Mouse (Mus musculus): ENCODE data around the gene Gpx7.
"Not testable (repeated sequence)": the region's sequence is repeated elsewhere in the genome, so short reads cannot be mapped to it uniquely, and the experiment has no call there.

The Gpx7 gene

GRCm38 (mm10) chr4:108391124-108391523, 15.6 kb downstream of the Gpx7 start:
- DNase-seq (ENCODE audit: low spot score), result no peak

DNA sequence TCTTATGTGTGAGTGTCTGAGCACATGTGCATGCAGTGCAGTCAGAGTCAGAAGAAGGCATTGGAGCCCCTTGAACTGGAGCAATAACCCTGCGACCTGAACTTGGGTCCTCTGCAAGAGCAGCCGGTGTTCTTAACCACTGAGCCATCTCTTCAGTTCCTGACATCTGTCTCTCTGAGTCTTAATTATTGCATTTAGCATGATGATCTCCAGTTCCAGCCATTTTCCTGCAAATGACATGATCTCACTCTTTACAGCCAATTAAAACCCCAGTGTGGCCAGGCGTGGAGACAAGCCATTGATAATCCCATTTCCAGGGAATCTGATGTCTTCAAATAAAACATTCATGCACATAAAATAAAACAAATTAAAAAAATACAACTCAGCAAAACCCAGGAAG, 18.0 kb downstream of the Gpx7 start:
- no peak for DNase-seq (ENCODE audit: low spot score)

GRCm38 (mm10) chr4:108387681-108388253, 19.0 kb downstream of the Gpx7 start:
- DNase-seq (ENCODE audit: low spot score), result peak; percentile 82

DNA sequence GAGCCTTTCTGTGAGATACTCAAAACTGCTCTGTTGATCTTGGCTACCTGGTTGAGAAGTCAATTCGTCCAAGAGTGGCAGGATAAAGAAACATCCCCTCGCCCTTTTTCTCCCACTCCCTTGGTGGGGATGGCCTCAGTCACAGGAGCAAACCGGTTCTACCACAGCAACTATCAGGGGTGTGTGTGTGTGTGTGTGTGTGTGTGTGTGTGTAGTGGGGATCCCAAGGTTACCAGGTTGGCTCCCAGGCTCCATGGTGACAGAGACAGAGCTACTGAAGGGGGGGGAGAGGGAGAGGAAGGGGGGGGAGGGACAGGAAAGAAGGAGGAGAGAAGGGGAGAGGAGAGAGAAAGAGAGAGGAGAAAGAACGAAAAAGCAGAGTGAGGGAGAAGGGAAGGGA, 19.7 kb downstream of the Gpx7 start:
- no peak for DNase-seq (ENCODE audit: low spot score)

DNA sequence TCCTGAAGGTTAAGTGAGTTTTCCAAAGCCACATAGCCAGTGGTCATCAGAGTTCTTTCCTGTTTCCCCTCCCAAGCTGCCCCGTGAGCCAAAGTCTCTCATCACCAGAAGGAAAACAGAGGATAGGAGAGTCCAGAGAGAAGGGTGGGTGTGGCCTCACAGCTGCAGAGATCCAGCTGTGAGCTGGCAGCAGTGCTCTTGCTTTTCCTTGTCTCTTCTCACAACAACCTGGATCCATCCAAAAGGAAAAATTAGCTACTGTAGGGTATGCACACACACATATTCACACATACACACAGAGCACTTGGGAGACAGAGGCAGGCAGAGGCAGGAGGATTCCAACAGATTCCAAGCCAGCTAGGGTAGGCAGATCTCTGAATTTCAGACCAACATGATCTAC, 20.7 kb downstream of the Gpx7 start:
- DNase-seq (ENCODE audit: low spot score), result no peak

- peak; percentile 46 for DNase-seq (ENCODE audit: low spot score)
Observed at GRCm38 (mm10) chr4:108383183-108383714, 23.5 kb downstream of the Gpx7 start, which contains the start of gene Shisal2a. Gene Shisal2a, minus strand, starts transcription at chr4:108383349.

DNA sequence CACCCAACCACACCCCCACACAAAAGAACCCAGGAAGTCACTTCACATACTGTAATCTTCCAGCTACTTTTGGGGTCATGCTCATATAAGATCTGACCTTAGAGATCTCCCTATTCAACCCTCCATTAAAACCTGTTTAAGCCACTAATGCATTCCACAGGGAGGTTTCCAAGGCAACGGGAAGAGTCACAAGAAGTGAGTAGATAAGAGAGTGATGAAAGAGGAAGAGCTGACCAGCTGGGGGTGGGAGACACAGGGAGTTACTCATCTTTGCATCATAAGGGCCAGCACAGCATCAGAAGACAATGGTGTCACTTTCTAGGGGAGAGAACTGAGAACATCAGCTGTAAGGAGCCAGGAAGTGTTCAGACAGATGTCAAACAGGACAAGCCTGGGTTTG, 26.6 kb downstream of the Gpx7 start:
- peak; percentile 65 for DNase-seq (ENCODE audit: low spot score)

DNA sequence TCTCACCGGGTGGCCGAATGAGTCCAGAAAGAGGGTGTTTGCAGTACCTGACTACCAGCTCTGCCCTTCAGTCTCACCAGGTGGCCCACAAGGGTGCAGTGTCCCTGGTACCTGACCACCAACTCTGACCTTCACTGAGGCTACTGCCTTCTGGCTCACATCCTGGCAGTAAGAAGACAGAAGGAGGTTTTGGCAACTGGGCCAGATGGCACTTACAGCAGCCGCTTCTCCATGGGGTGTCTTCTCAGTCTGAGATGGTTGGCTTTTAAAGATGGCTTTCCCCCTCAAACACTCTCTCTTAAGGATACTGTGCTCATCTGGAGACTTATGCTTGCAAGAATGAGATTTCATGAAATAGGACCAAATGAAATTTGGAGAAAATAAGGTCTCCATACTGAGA, 27.3 kb downstream of the Gpx7 start:
- DNase-seq (ENCODE audit: low spot score), result no peak

GRCm38 (mm10) chr4:108372166-108372565, 34.6 kb downstream of the Gpx7 start:
- DNase-seq (ENCODE audit: low spot score), result no peak

- DNase-seq (ENCODE audit: low spot score), result no peak
Observed at GRCm38 (mm10) chr4:108371421-108371820, 35.3 kb downstream of the Gpx7 start.

GRCm38 (mm10) chr4:108370409-108370808, 36.4 kb downstream of the Gpx7 start:
- no peak for DNase-seq (ENCODE audit: low spot score)

GRCm38 (mm10) chr4:108369254-108369653, 37.5 kb downstream of the Gpx7 start:
- DNase-seq (ENCODE audit: low spot score), result peak; percentile 63

GRCm38 (mm10) chr4:108364111-108364476, 42.7 kb downstream of the Gpx7 start:
- DNase-seq (ENCODE audit: low spot score), result no peak

DNA sequence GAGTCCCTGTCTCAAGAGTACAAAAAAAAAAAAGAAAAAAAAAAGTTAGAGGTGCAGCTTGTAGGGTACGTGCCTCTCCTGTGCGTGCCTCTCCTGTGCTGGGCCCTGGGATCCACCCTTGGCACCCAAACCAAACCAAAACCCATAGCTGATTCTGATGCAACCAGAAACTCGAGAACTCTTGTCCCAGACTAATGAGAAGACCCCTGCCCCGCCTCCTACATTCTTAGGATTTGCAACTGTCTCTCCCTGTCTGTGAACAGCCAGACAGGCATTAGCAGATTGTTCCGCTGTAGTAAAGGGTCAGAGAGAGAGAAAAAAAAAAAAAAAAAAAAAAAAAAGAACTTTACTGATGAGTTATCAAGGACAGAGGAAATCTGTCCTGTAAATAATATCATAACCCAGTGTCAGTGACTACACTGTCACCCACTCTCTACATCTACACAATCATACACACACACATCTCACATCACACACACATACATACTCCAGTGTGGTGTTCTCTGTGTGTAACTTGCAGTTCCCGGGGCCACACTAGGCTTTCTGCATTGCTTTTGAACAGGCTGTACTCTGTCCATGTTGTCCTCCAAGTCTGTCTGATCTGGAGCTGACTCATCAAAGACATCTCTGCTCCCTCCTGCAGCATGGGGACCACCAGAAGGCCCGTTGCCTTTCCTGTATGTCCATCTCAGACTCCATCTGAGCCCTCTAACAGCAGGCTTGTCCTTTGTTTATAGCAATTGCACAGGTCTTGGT, 43.2 kb downstream of the Gpx7 start:
- peak; percentile 80 for DNase-seq (ENCODE audit: low spot score)

GRCm38 (mm10) chr4:108362321-108363261, 44.2 kb downstream of the Gpx7 start:
- DNase-seq (ENCODE audit: low spot score), result peak; percentile 92

DNA sequence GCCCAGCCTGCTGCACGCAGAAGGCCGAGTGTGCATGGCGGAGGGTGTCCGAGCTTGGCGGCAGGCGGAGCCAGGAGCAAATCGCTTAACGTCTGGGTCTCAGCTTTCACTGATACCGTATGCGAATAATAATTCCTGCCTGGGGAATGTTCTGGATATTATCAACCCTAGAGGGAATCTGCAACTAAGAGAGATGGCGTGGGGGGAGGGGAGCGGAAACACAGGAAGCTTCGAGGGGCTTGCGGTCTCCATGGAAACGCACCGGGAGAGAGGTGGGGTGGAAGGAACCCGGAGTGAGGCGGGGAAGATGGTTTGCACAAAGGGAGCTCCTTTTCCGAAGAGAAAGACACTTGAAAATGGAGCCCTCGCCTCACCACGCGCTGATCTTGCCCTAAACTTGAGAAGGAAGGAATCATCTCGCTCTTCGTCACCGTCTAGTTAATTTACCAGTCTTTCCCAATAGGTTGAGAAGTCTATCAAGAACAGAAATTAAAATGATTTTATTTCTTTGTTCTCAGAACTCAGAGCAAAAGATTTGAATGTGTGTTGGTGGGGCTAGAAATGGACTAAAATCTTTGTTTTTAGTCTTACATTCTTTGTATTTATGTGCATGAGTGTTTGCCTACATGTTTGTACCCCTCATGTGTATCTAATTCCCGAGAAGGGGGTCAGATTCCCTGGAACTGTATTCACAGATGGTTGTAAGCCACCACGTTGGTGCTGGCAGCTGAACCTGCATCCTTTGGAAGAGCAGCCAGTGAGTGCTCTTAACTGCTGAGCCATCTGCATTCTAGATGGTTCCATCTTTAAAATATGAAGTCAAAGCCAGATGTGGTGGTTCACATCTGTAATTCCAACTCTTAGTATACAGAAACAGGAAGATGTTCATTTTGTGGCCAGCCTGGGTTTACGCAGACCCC, 46.4 kb downstream of the Gpx7 start:
- peak; percentile 95 for DNase-seq (ENCODE audit: low spot score)

DNA sequence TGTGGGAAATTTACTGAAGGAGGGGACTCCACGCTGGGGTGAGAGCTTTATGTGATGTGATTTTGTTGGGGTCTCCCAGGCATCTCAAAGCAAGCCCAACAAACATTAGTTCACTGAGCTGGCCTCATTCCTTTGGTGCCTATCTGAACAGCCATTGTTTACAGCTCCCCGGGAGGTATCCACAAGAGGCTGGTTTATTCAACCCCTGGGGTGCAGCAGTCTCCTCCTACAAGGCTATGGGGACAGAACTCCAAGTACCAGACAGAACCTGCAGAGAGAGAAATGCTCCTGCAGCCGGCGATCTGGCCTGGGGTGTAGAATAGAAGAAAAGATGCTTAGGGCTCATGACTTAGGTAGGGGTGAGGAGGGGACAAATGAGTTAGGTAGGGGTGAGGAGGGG, 48.3 kb downstream of the Gpx7 start:
- no peak for DNase-seq (ENCODE audit: low spot score)

- DNase-seq (ENCODE audit: low spot score), result no peak
Observed at GRCm38 (mm10) chr4:108357458-108357857, 49.3 kb downstream of the Gpx7 start.

- not testable (repeated sequence) for DNase-seq (ENCODE audit: low spot score)
Observed at GRCm38 (mm10) chr4:108353591-108353990, 53.2 kb downstream of the Gpx7 start.

DNA sequence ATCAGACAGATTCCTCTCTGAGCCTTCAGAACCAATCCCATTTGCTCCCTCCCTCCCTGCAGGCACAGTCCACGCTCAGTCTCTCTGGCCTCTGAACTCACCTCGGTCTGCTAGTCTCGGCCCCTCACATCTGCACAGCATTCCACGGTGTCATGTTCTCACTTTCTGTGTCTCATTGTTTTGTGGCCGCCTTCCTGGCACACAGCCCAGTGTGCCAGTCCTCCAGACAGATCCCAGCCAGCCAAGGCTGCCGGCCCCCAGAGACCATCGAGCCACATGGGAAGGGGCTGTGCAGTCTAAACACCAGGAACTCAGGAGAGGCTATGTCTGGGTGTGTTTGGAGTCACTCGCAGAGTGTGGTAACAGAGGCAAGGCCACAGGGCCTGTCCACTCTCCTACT, 55.9 kb downstream of the Gpx7 start:
- peak; percentile 83 for DNase-seq (ENCODE audit: low spot score)
